Mouse (Mus musculus): ENCODE measurements around the gene Ksr2. TPM values are rescaled to one million over a fixed set of nuclear protein-coding genes. Genes with fewer than 3 reads are reported as not detected.
A peak's percentile ranks its signal among the peaks of the same experiment; 100 is the strongest.

Ksr2 gene
- polyA plus RNA-seq, 1 experiment from 2014 or later: 7.5 TPM

DNA sequence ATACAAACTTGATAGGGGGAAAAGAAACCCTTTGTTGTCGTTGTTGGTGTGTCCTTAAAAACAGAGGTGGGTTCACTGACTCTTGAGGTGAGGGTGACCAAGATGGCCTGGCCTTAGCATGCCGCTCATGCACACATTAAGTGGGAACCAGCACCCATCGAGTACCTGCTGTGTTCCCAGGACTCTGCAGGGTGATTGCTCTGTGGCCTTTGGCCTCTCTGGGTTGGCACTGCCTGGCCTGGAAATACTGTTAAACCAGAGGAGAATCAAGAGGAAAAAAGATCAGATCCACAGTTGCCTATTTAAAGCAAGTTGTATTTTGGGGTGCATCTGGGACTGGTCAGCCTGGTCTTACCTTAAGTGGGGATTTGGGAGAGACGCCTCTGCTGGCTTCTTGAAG lies 107.9 kb downstream of the Ksr2 start:
- Histone ChIP-seq H3K4me3 (replicated peaks; ENCODE audit: low read length) (no peak overlapping the region), H3K36me3 (ENCODE audit: control insufficient read depth, insufficient read depth) (no peaks in the 10 kb centered on the region), H3K4me1 (replicated peaks; ENCODE audit: control insufficient read depth, insufficient read depth, low read length) (no peaks in the 10 kb centered on the region), H3K4me2 (ENCODE audit: low read length) (no peak overlapping the region), H3K27ac (ENCODE audit: low read length) (no peak overlapping the region), H3K9me3 (ENCODE audit: control insufficient read depth, low read length) (no peaks in the 10 kb centered on the region), H3K9ac (replicated peaks; ENCODE audit: low read depth, low read length) (no peak overlapping the region), H3K27me3 (replicated peaks; ENCODE audit: control insufficient read depth, insufficient read depth, low read length) (no peaks in the 10 kb centered on the region)
- no peak for ATAC-seq
- whole genome bisulfite sequencing: 94% methylated on average over 4 of the region's 4 CpGs

- no peak for ATAC-seq
- H3K27ac ChIP-seq (ENCODE audit: low read length): peak overlapping the region; percentile 52; the same call in 1 of the 2 replicates
- 71% methylated on average over 4 of the region's 4 CpGs for WGBS
Observed at GRCm38 (mm10) chr5:117522471-117522870, 108.7 kb downstream of the Ksr2 start.

DNA sequence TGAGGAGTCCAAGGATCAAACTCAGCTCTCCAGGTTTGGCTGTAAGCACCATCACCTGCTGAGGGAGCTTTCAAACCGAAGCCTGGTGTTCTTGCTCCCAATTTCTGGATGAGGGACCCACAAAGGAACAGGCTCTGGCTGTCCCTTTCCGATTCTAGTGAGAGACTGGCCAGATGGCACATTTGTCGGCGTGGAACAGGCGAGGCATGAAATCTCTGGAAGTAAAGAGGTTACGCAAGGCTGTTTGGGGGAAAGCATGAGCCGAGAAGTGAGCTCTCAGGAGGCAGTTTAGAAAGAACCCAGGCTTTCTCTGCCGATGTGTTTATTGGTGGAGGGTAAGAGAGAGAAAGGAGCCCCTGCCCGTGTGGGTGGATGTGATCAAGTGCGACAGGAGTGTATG lies 109.2 kb downstream of the Ksr2 start:
- no peaks in the 10 kb centered on the region for H3K4me1 ChIP-seq (replicated peaks; ENCODE audit: control insufficient read depth, insufficient read depth, low read length)
- no peaks in the 10 kb centered on the region for H3K36me3 ChIP-seq (ENCODE audit: control insufficient read depth, insufficient read depth)
- no peaks in the 10 kb centered on the region for H3K9me3 ChIP-seq (ENCODE audit: control insufficient read depth, low read length)
- ATAC-seq: peak; percentile 54
- H3K4me3 ChIP-seq (replicated peaks; ENCODE audit: low read length): no peak overlapping the region
- no peak overlapping the region for H3K9ac ChIP-seq (replicated peaks; ENCODE audit: low read depth, low read length)
- peak overlapping the region; percentile 81 for H3K27ac ChIP-seq (ENCODE audit: low read length)
- 56% methylated on average over 10 of the region's 10 CpGs for WGBS
- no peak overlapping the region for H3K4me2 ChIP-seq (ENCODE audit: low read length)
- H3K27me3 ChIP-seq (replicated peaks; ENCODE audit: control insufficient read depth, insufficient read depth, low read length): no peaks in the 10 kb centered on the region

More at GRCm38 (mm10) chr5:117522471-117522870, 108.7 kb downstream of the Ksr2 start:
- H3K27me3 ChIP-seq (replicated peaks; ENCODE audit: control insufficient read depth, insufficient read depth, low read length): no peaks in the 10 kb centered on the region
- H3K36me3 ChIP-seq (ENCODE audit: control insufficient read depth, insufficient read depth): no peaks in the 10 kb centered on the region
- no peak overlapping the region for H3K4me3 ChIP-seq (replicated peaks; ENCODE audit: low read length)
- no peaks in the 10 kb centered on the region for H3K4me1 ChIP-seq (replicated peaks; ENCODE audit: control insufficient read depth, insufficient read depth, low read length)
- no peak overlapping the region for H3K9ac ChIP-seq (replicated peaks; ENCODE audit: low read depth, low read length)
- H3K9me3 ChIP-seq (ENCODE audit: control insufficient read depth, low read length): no peaks in the 10 kb centered on the region
- H3K4me2 ChIP-seq (ENCODE audit: low read length): no peak overlapping the region

- Histone ChIP-seq H3K4me2 (ENCODE audit: low read length) (no peak overlapping the region), H3K9ac (replicated peaks; ENCODE audit: low read depth, low read length) (no peak overlapping the region), H3K4me3 (replicated peaks; ENCODE audit: low read length) (no peak overlapping the region), H3K4me1 (replicated peaks; ENCODE audit: control insufficient read depth, insufficient read depth, low read length) (peaks cover 8% of the 10 kb centered on the region), H3K27me3 (replicated peaks; ENCODE audit: control insufficient read depth, insufficient read depth, low read length) (no peaks in the 10 kb centered on the region), H3K36me3 (ENCODE audit: control insufficient read depth, insufficient read depth) (no peaks in the 10 kb centered on the region), H3K27ac (ENCODE audit: low read length) (no peak overlapping the region), H3K9me3 (ENCODE audit: control insufficient read depth, low read length) (no peaks in the 10 kb centered on the region)
- WGBS: 23% methylated on average over 6 of the region's 6 CpGs
- no peak for ATAC-seq
Observed at GRCm38 (mm10) chr5:117530991-117531390, 117.2 kb downstream of the Ksr2 start.

DNA sequence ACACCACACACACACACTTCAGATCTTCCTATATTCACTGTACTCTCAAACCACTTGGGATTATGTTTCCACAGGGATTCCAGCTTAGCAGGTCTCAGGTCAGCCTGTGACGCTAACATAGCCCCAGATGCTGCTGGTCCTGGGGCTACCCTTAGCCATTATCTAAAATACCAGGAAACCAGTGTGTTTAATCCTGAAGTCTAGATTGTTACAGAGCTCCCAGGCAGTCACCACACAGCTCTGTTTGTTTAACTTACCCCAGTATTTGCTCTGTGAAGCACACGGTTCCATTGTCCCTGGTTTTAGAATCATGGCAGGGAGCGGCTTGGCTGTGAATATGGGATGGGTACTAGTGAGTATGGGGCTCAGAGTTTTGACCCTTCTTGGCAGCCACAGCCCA lies 125.4 kb downstream of the Ksr2 start:
- Histone ChIP-seq H3K27me3 (replicated peaks; ENCODE audit: control insufficient read depth, insufficient read depth, low read length) (no peaks in the 10 kb centered on the region), H3K4me3 (replicated peaks; ENCODE audit: low read length) (no peak overlapping the region), H3K9me3 (ENCODE audit: control insufficient read depth, low read length) (peaks cover 5% of the 10 kb centered on the region; the same call in 1 of the 2 replicates), H3K4me2 (ENCODE audit: low read length) (no peak overlapping the region), H3K4me1 (replicated peaks; ENCODE audit: control insufficient read depth, insufficient read depth, low read length) (peaks cover 5% of the 10 kb centered on the region), H3K27ac (ENCODE audit: low read length) (no peak overlapping the region), H3K36me3 (ENCODE audit: control insufficient read depth, insufficient read depth) (no peaks in the 10 kb centered on the region), H3K9ac (replicated peaks; ENCODE audit: low read depth, low read length) (no peak overlapping the region)
- no peak for ATAC-seq
- WGBS: 83% methylated on average over 3 of the region's 3 CpGs

DNA sequence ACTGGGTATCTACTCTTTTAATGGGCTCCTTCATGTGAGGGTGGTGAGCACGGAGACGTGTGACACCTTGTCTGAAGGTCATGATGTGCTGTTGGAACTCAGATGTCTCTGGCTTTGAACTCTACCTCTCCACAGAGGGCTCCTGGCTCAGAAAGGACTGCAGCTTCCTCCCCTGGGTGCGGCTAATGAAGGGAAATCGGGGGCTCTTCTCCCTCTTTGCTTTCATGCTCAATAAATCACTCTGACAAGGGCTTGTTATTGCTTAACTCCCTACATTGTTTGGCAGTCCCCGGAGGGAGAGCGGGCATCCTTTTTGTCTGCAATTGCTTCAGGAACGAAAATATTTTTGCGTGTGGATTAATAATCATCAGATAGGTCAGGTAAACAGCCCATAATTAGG lies 127.9 kb downstream of the Ksr2 start:
- no peak for ATAC-seq
- Histone ChIP-seq H3K4me3 (replicated peaks; ENCODE audit: low read length) (no peak overlapping the region), H3K4me1 (replicated peaks; ENCODE audit: control insufficient read depth, insufficient read depth, low read length) (0 out of 2 replicates have a peak, but pooled peaks cover 2% of the 10 kb centered on the region), H3K36me3 (ENCODE audit: control insufficient read depth, insufficient read depth) (no peaks in the 10 kb centered on the region), H3K9me3 (ENCODE audit: control insufficient read depth, low read length) (peaks cover 5% of the 10 kb centered on the region; the same call in 1 of the 2 replicates), H3K27ac (ENCODE audit: low read length) (no peak overlapping the region), H3K9ac (replicated peaks; ENCODE audit: low read depth, low read length) (no peak overlapping the region), H3K4me2 (ENCODE audit: low read length) (no peak overlapping the region), H3K27me3 (replicated peaks; ENCODE audit: control insufficient read depth, insufficient read depth, low read length) (no peaks in the 10 kb centered on the region)
- WGBS: 50% methylated on average over 8 of the region's 8 CpGs

GRCm38 (mm10) chr5:117546694-117547268 lies 133.0 kb downstream of the Ksr2 start:
- H3K9ac ChIP-seq (replicated peaks; ENCODE audit: low read depth, low read length): no peak overlapping the region
- no peak overlapping the region for H3K4me2 ChIP-seq (ENCODE audit: low read length)
- H3K27me3 ChIP-seq (replicated peaks; ENCODE audit: control insufficient read depth, insufficient read depth, low read length): no peaks in the 10 kb centered on the region
- peaks cover 5% of the 10 kb centered on the region; the same call in 1 of the 2 replicates for H3K9me3 ChIP-seq (ENCODE audit: control insufficient read depth, low read length)
- ATAC-seq: no peak
- H3K27ac ChIP-seq (ENCODE audit: low read length): no peak overlapping the region
- no peak overlapping the region for H3K4me3 ChIP-seq (replicated peaks; ENCODE audit: low read length)
- H3K36me3 ChIP-seq (ENCODE audit: control insufficient read depth, insufficient read depth): no peaks in the 10 kb centered on the region
- 75% methylated on average over 25 of the region's 25 CpGs for whole genome bisulfite sequencing
- 0 out of 2 replicates have a peak, but pooled peaks cover 8% of the 10 kb centered on the region for H3K4me1 ChIP-seq (replicated peaks; ENCODE audit: control insufficient read depth, insufficient read depth, low read length)

- WGBS: 60% methylated on average over 9 of the region's 9 CpGs
- ATAC-seq: no peak
Observed at GRCm38 (mm10) chr5:117550992-117551391, 137.2 kb downstream of the Ksr2 start.

DNA sequence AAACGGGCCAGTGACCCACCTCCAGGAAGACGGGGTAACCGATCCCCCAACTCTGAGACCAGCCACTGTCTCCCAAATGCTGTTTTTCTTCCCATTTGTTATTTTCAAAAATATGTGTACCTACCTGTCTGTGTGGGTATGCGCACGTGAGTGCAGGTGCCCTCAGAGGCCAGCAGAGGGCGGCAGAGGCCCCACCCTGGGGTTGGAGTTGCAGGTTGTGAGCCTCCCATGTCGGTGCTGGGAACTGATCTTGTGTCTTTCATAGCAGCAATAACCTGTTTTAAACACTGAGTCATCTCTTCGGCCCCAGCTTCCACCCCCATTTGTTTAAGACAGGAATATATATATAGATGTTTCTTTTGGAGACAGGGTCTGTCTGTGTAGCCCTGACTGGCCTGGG lies 138.3 kb downstream of the Ksr2 start:
- no peak for ATAC-seq
- H3K27me3 ChIP-seq (replicated peaks; ENCODE audit: control insufficient read depth, insufficient read depth, low read length): no peaks in the 10 kb centered on the region
- H3K4me3 ChIP-seq (replicated peaks; ENCODE audit: low read length): no peak overlapping the region
- H3K36me3 ChIP-seq (ENCODE audit: control insufficient read depth, insufficient read depth): no peaks in the 10 kb centered on the region
- peaks cover 4% of the 10 kb centered on the region; the same call in 1 of the 2 replicates for H3K4me1 ChIP-seq (replicated peaks; ENCODE audit: control insufficient read depth, insufficient read depth, low read length)
- no peaks in the 10 kb centered on the region for H3K9me3 ChIP-seq (ENCODE audit: control insufficient read depth, low read length)
- H3K9ac ChIP-seq (replicated peaks; ENCODE audit: low read depth, low read length): no peak overlapping the region
- no peak overlapping the region for H3K4me2 ChIP-seq (ENCODE audit: low read length)
- WGBS: 96% methylated on average over 8 of the region's 8 CpGs
- no peak overlapping the region for H3K27ac ChIP-seq (ENCODE audit: low read length)

More at GRCm38 (mm10) chr5:117550992-117551391, 137.2 kb downstream of the Ksr2 start:
- Histone ChIP-seq H3K36me3 (ENCODE audit: control insufficient read depth, insufficient read depth) (no peaks in the 10 kb centered on the region), H3K9me3 (ENCODE audit: control insufficient read depth, low read length) (no peaks in the 10 kb centered on the region), H3K9ac (replicated peaks; ENCODE audit: low read depth, low read length) (no peak overlapping the region), H3K27ac (ENCODE audit: low read length) (peak overlapping the region; percentile 20; the same call in 1 of the 2 replicates), H3K4me1 (replicated peaks; ENCODE audit: control insufficient read depth, insufficient read depth, low read length) (0 out of 2 replicates have a peak, but pooled peaks cover 6% of the 10 kb centered on the region), H3K27me3 (replicated peaks; ENCODE audit: control insufficient read depth, insufficient read depth, low read length) (no peaks in the 10 kb centered on the region), H3K4me2 (ENCODE audit: low read length) (no peak overlapping the region), H3K4me3 (replicated peaks; ENCODE audit: low read length) (no peak overlapping the region)

All from forebrain, embryonic 16.5 days (tissue).